Mouse (Mus musculus) layer of hippocampus, adult 2 months (tissue): Measurements from ENCODE around the gene Slc22a17. TPM values are rescaled to one million over a fixed set of nuclear protein-coding genes. Genes with fewer than 3 reads are reported as not detected.
A peak's percentile ranks its signal among the peaks of the same experiment; 100 is the strongest.

Experiments used
- DNase-seq, 2 experiments: peaks; one replicate each; pipeline ENCODE4 v3.0.0; 2022; ENCODE audit warnings: low spot score in 2 of 2
- H3K27ac ChIP-seq: fragments of 200-600 bp; 2 replicates; pipeline ENCODE4 v1.8.1; 2022
- H3K4me3 ChIP-seq: fragments of 200-600 bp; 2 replicates; pipeline ENCODE4 v1.8.1; 2022; ENCODE audit warnings: mild to moderate bottlenecking
- CTCF ChIP-seq: fragments of 200-600 bp; conservative IDR thresholded peaks from 2 replicates; pipeline ENCODE4 v1.8.1; 2022; ENCODE audit warnings: antibody characterized with exemption, mild to moderate bottlenecking, moderate library complexity
- microRNA-seq, 2 experiments: library from miRNA; unstranded; fragments of <30 nt; microRNA quantifications; one replicate each; pipeline ENCODE4 v1.2.0; 2021
- total RNA-seq, 2 experiments: library from RNA; stranded (reverse); gene quantifications; 2 replicates each; pipeline ENCODE4 v1.2.3; 2021

Gene Slc22a17
- total RNA-seq, 2 experiments from 2014 or later: 666 to 700 TPM

- Histone ChIP-seq H3K27ac (peak overlapping the region; percentile 61; the same call in 1 of the 2 replicates), H3K4me3 (no peak overlapping the region)
- DNase-seq: no peak
- no peak for TF ChIP-seq CTCF
These were observed 55.0 kb downstream of the Slc22a17 start for GRCm38 (mm10) chr14:54857891-54858290.

- DNase-seq: no peak
- Histone ChIP-seq H3K4me3 (no peak overlapping the region), H3K27ac (no peak overlapping the region)
- no peak for TF ChIP-seq CTCF
These were observed 56.2 kb downstream of the Slc22a17 start for GRCm38 (mm10) chr14:54856703-54857102.

Small RNAs within 50 kb of the gene (microRNA-seq; reads per million reads assigned to microRNA genes)
- gene Mir208a: 0 to 0.92 reads per million in 2 experiments

Other genes with a start within 250 kb of the Slc22a17 start
- gene 1700123O20Rik, start 226.9 kb downstream of the Slc22a17 start, total RNA-seq: 10 to 100 TPM; 20.8 to 22.1 TPM
- 100 to 1,000 TPM; 223 to 242 TPM for gene Acin1, start 226.2 kb downstream of the Slc22a17 start, total RNA-seq
- not detected for gene Gm29776, start 214.3 kb downstream of the Slc22a17 start, total RNA-seq
- gene Cebpe, start 201.0 kb downstream of the Slc22a17 start, total RNA-seq: not detected
- gene Slc7a8, start 131.2 kb downstream of the Slc22a17 start, total RNA-seq: 10 to 100 TPM; 49.4 to 54.1 TPM
- not detected for gene Rnf212b, start 99.0 kb downstream of the Slc22a17 start, total RNA-seq
- gene Homez, start 42.2 kb downstream of the Slc22a17 start, total RNA-seq: 10 to 100 TPM; 22.0 to 22.2 TPM
- gene Ppp1r3e, start 35.6 kb downstream of the Slc22a17 start, total RNA-seq: 10 to 100 TPM; 22.1 to 24.3 TPM
- gene Bcl2l2, start 29.8 kb downstream of the Slc22a17 start, total RNA-seq: 100 to 1,000 TPM; 114 to 126 TPM
- gene Gm20521, start 29.7 kb downstream of the Slc22a17 start, total RNA-seq: 1 to 10 TPM; 1.0 to 9.4 TPM
- gene Pabpn1, start 20.6 kb downstream of the Slc22a17 start, total RNA-seq: 100 to 1,000 TPM; 271 to 305 TPM
- gene Efs, start 13.0 kb upstream of the Slc22a17 start, total RNA-seq: 10 to 100 TPM; 10.6 to 11.2 TPM
- not detected for gene Il25, start 19.6 kb upstream of the Slc22a17 start, total RNA-seq
- gene Cmtm5, start 23.1 kb upstream of the Slc22a17 start, total RNA-seq: 10 to 100 TPM; 66.9 to 78.4 TPM
- gene Myh6, start 53.8 kb upstream of the Slc22a17 start, total RNA-seq: 1 to 10 TPM; 2.5 to 3.0 TPM
- gene Gm17428, start 63.8 kb upstream of the Slc22a17 start, total RNA-seq: not detected
- 1 to 10 TPM; 8.3 TPM for gene Myh7, start 81.5 kb upstream of the Slc22a17 start, total RNA-seq
- 10 to 100 TPM; 30.3 to 34.9 TPM for gene Ngdn, start 102.3 kb upstream of the Slc22a17 start, total RNA-seq
- 10 to 100 TPM; 55.5 to 67.3 TPM for gene Zfhx2, start 179.2 kb upstream of the Slc22a17 start, total RNA-seq
- gene Thtpa, start 181.7 kb upstream of the Slc22a17 start, total RNA-seq: 10 to 100 TPM; 19.3 to 23.7 TPM
- gene Ap1g2, start 193.5 kb upstream of the Slc22a17 start, total RNA-seq: 10 to 100 TPM; 15.4 to 19.3 TPM
- gene Jph4, start 203.8 kb upstream of the Slc22a17 start, total RNA-seq: 100 to 1,000 TPM; 453 to 476 TPM